Mouse (Mus musculus) spleen, postnatal 36 days (tissue): ENCODE measurements around the gene Tle2.
A peak's percentile ranks its signal among the peaks of the same experiment; 100 is the strongest.

ENCODE experiments used
- DNase-seq, 2 experiments: peaks; one replicate each; pipeline ENCODE4 v3.0.0; 2022; ENCODE audit warnings: low spot score in 2 of 2, mixed read lengths in 1 of 2

Gene Tle2

DNA sequence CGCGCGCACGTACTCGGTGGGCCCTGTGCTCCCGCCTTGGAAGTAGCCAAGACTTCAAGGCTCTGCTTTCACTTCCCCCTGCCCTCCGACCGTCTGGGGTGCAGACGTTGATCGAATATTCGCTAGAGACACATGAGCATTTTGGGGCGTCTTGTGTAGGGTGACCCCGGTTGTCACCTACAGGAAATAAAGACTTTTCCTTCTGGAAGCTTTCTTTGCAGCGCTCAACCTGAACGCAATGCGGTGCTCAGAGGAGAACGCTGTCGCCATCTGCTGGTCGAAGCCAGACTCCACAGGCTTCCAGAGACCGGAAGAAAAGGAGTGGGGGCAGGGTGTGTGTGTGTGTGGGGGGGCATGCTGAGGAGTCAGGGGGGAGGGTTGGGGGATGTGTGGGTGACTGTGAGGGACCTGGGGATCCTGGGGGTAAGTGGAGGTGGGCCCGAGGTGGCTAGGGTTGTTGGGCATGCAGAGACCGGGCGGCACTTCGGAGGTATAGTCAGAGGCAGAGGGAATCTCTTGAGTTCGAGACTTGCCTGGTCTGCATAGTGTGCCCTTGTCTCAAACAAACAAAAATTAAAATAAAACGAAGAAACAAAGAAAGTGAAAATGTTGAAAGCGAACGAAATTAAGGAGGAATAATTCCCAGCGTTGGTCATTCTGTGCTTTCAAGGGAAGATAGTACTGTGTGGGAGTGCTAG is 30.8 kb downstream of the Tle2 start:
- peak; percentile 75 to 83 for DNase-seq

- no peak for DNase-seq
Observed at GRCm38 (mm10) chr10:81605666-81605973, 31.3 kb downstream of the Tle2 start.

DNA sequence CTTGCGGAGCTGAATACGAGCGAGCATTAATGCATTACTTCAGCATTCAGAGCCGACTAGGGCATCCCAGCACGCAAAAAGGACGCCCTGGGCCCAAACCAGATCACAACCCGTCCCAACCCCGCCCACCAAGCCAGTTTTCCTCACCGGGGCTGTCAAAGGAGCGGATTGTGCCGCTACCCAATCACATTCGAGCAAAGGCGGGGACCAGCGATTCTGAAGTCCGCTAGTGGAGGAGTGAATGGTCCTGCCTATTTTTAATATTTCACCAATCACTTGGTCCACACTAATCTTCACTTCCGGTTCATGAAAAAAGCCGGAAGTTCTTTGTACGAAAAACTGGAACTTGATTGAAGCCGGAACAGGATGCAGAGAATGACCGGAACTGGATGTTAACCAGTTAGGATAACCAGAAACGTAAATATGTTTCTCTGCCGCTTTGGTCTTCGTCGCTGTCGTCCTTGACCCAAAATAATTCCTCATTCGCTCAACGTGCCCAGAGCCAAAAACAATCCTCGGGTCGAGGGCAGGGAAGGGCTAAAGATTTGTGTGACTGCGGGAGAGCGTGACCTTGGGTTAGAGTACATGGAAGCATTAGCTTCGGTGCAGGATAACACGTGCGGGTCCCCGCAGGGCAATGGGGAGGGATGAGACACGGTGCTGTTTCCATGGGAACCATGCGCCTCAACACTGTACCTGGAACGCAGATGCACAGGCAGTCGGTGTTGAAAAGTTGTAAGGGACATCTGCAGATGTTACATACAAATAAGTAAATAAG is 31.8 kb downstream of the Tle2 start, which contains the start of gene BC025920:
Gene BC025920 (plus strand): TSS at position 297 of the 778 bp plus-strand sequence.
- DNase-seq, result peak; percentile 94 to 96

DNA sequence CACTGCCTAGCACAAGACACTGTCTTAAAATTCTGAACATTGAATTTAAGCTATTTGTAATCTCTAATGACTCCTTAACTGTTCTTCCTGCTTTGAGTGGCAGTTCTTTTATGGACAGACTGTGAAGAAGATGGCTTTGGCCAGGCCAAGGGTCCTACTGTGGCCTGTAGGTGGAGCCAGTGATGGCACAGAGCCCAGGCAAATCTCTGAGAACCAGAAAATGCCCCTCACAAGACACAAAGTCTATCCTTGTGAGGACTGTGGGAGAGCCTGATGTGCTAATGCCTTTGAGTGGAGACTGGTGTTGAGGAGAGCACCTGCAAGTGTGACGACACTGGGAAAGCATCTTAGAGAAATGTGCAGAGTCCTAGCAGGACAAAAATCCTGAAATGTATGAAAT is 33.9 kb downstream of the Tle2 start:
- DNase-seq, result no peak

GRCm38 (mm10) chr10:81612779-81613178 is 38.4 kb downstream of the Tle2 start:
- no peak for DNase-seq

- no peak for DNase-seq
Observed at GRCm38 (mm10) chr10:81615486-81615885, 41.1 kb downstream of the Tle2 start.

DNA sequence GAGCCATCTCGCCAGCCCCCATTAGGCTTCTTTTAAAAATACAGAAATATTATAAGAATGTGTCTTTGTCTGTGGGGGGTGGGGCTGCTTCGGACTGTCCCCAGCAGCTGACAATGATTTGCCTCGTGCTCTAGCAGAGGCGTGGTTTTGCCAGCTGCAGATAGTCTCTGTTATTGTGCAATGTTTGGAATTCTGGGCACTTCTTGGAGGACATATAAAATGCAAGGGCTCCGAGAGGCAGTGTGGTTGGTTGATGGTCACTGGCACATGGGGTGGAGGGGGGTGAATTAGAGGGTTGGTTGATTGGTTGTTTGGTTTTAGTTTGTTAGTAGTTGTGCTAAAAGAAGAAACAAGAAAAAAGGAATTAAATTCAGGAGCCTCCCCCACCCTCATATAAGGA is 45.6 kb downstream of the Tle2 start:
- DNase-seq, result no peak

DNA sequence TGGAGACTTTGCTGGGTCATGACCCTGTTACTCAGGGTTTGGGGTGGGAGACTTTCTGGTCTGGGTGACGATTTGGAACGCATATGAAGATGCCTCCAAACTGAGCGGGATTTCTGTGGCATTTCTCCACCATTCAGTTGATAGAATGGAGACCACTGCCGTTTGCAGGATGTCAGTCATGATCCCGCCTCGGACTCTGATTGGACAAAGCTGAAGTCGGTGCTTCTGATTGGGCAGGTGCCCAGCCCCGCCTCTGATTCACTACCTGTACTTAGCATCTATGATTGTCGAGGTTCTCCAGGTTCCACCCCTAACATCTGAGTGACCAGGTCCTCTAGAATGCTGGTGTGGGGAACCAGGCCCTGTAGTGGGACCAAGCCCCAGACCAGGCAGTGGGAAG is 46.4 kb downstream of the Tle2 start:
- no peak for DNase-seq

- no peak for DNase-seq
Observed at GRCm38 (mm10) chr10:81623441-81623840, 49.1 kb downstream of the Tle2 start.

DNA sequence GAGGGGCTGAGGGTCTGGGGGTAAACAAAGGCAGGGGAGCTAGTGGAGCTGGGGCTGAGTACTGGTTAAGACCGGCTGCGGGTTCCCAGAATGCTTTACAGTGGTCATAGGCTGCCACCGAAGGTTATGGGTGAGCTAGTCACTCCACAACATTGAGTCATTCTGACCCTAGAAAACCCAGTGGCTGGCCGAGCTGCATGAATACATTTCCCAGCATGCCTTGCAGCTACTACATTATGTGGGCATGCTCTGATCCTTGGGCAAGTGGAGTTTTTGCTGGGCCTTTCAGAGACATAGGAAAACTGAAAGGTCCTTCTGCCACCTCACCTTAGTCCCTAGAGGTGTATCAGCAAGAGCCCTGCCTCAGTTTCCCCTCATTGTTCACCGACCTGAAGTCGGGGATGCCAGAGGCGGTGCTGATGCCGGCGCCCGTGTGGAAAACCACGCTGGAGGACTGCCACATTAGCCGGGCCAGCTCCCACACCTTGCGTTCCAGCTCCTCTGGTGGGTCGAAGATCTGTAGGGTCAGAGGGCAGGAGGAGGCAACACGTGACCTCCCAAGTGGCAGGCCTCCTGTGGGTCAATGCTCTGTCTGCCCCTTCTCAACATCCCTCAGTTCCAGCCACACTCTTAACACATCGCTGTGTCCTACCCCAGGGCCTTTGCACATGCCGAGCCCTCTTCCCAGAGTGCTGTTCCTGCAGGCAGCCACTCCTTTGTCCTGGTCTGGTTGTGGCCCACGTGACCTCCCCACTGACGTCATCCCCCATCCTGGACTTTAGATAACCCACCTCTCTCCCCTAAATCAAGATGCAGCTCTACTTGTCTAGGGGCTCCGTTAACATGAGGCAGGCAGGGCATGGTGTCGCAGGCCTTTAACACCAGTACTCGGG is 52.0 kb downstream of the Tle2 start:
- no peak for DNase-seq

- DNase-seq, result peak; percentile 92 to 93
Observed at GRCm38 (mm10) chr10:81626994-81627835, 52.9 kb downstream of the Tle2 start, which contains the start of gene Sirt6. TSS of gene Sirt6 (minus strand) at chr10:81627797.

- DNase-seq, result no peak
Observed at GRCm38 (mm10) chr10:81627836-81628220, 53.5 kb downstream of the Tle2 start.

DNA sequence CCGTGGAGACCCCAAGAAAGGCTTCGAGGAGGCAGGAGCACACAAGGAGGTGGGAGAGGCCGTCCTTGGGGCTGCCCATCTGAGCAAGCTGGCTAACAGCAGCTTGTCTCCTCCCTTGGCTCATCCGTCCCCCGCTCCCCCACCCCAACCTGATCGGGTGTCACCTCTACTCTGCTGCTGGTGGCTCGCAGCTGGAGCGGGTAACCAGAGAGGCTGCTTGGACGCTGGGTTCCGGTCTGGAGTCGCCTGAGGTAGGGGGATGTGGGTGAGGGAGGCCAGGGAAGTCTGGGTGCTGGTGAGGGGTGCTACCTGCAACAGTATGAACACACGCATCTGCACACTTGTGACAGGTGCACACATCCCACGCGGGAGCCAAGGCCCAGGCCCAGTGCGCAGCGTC is 54.0 kb downstream of the Tle2 start, which contains the start of gene Ankrd24:
Gene Ankrd24 (plus strand): TSS at position 151 of the 400 bp plus-strand sequence.
- DNase-seq, result no peak

DNA sequence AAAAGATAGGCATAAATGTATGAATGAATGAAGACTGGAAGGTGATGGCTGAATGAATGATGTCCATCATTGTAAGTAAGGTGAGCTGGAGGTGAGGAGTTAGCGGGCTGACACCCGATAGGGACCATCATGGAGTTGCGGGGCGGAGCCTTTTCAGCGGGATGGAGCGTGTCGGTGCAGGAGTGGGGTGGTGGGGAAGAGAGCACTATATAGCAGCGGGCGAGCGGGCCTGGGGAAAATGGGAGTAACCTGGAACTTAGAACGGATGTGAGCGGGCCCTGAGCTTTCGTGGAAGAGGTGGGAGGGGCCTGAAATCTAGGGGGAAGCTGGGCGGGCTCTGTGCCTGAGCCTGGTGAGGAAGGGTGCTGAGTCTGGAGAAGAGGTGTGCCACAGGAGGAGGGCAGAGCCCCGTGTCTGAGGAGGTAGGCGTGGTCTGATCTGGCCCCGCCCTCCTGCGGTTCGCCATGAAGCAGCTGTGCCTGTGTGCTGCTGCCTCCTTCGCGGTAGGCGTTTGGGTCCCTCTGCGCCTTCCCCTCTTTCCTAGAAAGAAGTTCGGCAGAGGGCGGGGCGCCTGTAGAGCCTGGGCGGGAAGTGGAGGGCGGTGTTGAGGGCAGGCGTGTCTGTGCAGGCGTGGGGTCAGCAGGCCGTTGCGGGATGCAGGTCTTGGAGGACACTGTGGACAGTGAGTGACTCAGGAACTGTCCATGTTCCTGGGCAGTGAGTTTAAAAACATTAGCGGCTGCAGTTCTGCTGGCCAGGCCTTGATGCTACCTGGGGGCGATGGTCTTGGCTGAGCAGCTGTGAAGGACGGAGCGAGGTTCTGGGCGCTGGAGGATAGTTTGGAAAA is 59.1 kb downstream of the Tle2 start:
- DNase-seq, result peak; percentile 79 to 80

DNA sequence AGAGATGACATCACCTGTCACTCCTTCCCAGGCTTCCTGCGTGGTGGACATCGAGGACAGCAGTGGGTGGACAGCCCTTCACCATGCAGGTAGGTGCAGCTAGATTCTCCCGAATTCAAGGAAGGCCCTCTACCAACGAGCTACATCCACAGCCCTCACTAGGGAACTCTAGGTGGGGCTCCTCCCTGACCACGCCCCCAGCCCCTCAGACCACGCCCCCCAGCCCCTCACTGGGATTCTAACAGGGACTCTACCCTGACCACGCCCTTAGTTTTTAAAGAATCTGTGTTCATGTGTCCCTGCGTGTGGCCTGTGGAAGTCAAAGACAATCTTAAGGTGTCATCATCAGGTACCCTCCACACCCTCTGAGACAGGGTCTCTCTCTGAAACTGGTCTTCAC is 62.0 kb downstream of the Tle2 start:
- DNase-seq, result no peak

DNA sequence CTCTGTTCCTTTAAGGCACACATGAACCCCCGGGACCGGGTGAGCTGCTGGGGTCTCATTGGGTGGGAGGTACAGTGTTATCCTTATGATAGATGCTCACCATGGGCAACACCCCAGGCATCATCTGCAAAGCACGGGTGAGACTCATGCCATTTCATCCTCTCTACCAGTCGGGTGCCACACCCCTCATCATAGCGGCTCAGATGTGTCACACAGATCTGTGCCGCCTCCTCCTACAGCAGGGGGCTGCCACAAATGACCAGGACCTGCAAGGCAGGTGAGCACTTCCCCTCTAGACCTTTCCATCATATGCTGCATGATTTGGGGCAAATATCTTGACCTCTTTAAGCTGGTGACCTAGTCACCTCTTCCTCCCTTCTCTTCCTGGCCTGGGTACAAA is 63.7 kb downstream of the Tle2 start:
- DNase-seq, result no peak
